Mouse (Mus musculus): ENCODE data around the gene Vmn1r61. TPM values are rescaled to one million over a fixed set of nuclear protein-coding genes. Genes with fewer than 3 reads are reported as not detected.

Gene Vmn1r61
- not detected in 2 replicates for polyA plus RNA-seq (2012; rRNA removed)

DNA sequence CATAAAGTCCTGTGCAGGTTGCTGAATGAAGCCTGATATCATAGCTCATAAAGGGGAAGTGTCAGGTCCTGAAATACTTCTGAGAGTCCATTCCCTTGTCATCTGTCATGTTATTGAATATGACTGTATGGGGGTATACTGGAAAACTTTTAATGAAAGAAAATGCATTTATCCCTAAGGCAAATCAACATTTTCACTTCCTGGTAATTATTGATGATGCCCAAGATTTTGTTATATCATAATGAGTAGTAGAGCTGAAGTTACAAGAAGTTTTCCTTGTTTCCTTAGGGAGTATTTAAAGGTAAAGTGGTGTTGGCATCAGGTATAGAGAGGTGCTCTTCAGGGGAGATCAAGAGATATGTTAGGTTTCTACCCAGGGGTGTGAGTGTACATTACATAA is at the start of gene Vmn1r61:
TSS of gene Vmn1r61 (minus strand) at position 101 of the 400 bp plus-strand sequence.
- Histone ChIP-seq H3K27me3 (ENCODE audit: control insufficient read depth, insufficient read depth, low read length) (no peaks in the 10 kb centered on the region), H3K27ac (ENCODE audit: insufficient read depth, low read length) (no peak within 1 kb of the TSS), H3K36me3 (ENCODE audit: control insufficient read depth, insufficient read depth, low read length) (no peaks in the 10 kb centered on the region), H3K4me1 (ENCODE audit: control insufficient read depth, insufficient read depth, insufficient read length) (no peaks in the 10 kb centered on the region), H3K4me3 (ENCODE audit: extremely low read depth, insufficient read depth, insufficient read length) (no peak within 1 kb of the TSS)
- TF ChIP-seq POLR2A (IDR thresholded peaks at IDR 0.05; ENCODE audit: low read depth, low read length) (no peak), CTCF (IDR thresholded peaks at IDR 0.05; ENCODE audit: extremely low read depth, insufficient read depth, insufficient read length, insufficient replicate concordance) (no peak)
- DNase-seq (ENCODE audit: low read depth in 1 of 2, low spot score in 2 of 2) = no peak

Other genes with a start within 250 kb of the Vmn1r61 start
- not detected in 2 replicates for gene Vmn1r58, start 199.9 kb downstream of the Vmn1r61 start, polyA plus RNA-seq (2012; rRNA removed)
- not detected in 2 replicates for gene Vmn1r59, start 156.5 kb downstream of the Vmn1r61 start, polyA plus RNA-seq (2012; rRNA removed)
- not detected in 2 replicates for gene Vmn2r28, start 119.3 kb downstream of the Vmn1r61 start, polyA plus RNA-seq (2012; rRNA removed)
- not detected in 2 replicates for gene Vmn1r60, start 66.0 kb downstream of the Vmn1r61 start, polyA plus RNA-seq (2012; rRNA removed)
- not detected in 2 replicates for gene Vmn1r62, start 60.3 kb upstream of the Vmn1r61 start, polyA plus RNA-seq (2012; rRNA removed)
- gene Vmn1r63, start 192.2 kb upstream of the Vmn1r61 start, polyA plus RNA-seq (2012; rRNA removed) = not detected in 2 replicates

Data from spleen, adult 2 months (tissue).